Mouse (Mus musculus): Measurements from ENCODE around the gene Rufy4. TPM values are rescaled to one million over a fixed set of nuclear protein-coding genes. Genes with fewer than 3 reads are reported as not detected.
A peak's percentile ranks its signal among the peaks of the same experiment; 100 is the strongest.

Rufy4 gene
- 0.22 and 0.23 TPM in 2 replicates for polyA plus RNA-seq (2015; fragmentation: Nextera tagmentation; extraction: Ambion mirVana)

DNA sequence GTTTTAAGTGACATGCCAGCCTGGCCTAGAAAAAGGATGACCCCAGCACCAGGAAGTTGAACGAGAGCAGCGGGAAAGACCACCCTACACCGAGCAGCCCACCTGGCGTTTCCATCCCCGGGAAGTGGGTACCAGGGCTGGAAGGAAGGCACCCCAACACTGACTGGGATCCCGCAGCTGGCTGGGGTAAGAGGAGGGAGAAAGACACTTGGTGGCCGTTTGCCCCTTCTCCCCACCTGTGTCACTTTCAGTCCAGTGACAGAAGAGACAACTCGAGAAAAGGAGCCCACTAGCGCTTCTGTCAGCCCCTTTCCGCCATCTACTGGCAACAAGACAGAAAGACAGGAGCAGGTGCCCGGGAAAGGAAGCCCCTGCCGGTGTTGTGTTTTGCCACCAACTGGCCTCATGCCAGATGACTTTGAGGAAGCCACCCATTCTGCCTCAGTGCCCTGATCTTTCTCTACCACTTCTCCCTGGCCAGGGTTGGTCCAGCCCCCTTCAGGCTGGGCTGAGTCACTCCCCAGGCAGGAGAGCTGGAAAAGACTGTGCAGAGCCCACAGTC is at the start of gene Rufy4:
Gene Rufy4, plus strand, starts transcription at position 551 of the 562 bp plus-strand sequence.
- 0% methylated on average over 12 of the region's 12 CpGs for WGBS

DNA sequence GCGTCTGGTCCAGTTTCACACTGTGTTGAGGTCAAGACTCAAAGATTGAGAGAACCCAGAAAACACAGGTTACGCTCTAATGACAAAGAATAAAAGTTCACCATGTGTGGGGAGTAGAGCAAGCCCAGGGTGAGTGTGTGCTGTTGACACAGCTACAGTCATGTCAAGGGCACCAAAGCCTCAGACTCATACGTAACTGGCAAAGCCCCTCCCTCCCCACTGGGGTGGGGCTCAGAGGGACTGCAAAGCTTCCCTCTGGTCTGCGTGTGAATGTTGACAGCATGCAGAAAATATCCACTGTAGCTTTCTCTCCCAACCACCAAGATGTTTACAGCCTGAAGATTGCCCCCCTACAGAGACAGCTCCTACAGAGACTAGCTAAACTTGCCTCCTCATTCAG is 49.1 kb upstream of the Rufy4 start:
- ATAC-seq (ENCODE audit: insufficient number of reproducible peaks, insufficient read depth, low FRiP score, low TSS enrichment, low read depth): no peak
- Histone ChIP-seq H3K9ac (no peak overlapping the region), H3K36me3 (peaks cover 34% of the 10 kb centered on the region), H3K27me3 (no peaks in the 10 kb centered on the region), H3K4me2 (no peak overlapping the region), H3K4me3 (no peak overlapping the region), H3K9me3 (no peaks in the 10 kb centered on the region), H3K4me1 (peaks cover under 1% of the 10 kb centered on the region; the same call in 1 of the 2 replicates), H3K27ac (no peak overlapping the region)
- WGBS: 80% methylated on average over 4 of the region's 4 CpGs

More for the DNA sequence above, at the start of gene Rufy4:
- no peak for ATAC-seq (ENCODE audit: insufficient number of reproducible peaks, insufficient read depth, low FRiP score, low TSS enrichment, low read depth)
- no peak within 1 kb of the TSS for H3K27ac ChIP-seq
- H3K4me3 ChIP-seq: peak within 1 kb of the TSS; percentile 60
- no peaks in the 10 kb centered on the region for H3K9me3 ChIP-seq
- no peaks in the 10 kb centered on the region for H3K36me3 ChIP-seq
- H3K4me1 ChIP-seq: peaks cover 18% of the 10 kb centered on the region
- peak within 1 kb of the TSS; percentile 80 for H3K9ac ChIP-seq
- peak within 1 kb of the TSS; percentile 86 for H3K4me2 ChIP-seq
- peaks cover 40% of the 10 kb centered on the region for H3K27me3 ChIP-seq

DNA sequence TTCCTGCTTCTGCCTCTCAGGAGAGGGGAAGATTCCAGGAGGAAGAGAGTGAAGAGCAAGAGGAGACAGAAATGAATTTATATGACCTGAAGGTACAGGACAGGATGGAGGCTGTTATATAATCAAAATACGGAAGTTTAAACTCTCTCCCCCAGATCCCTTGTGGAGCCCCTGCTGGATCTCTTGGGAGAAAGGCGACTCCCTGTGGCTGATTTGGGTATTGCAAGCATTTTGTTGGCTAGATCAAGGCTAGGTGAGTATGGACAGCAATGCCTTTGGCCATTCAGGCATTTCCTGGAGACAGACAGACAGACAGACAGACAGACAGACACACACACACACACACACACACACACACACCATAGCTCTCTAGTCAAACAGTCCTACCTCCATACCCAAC is 48.0 kb upstream of the Rufy4 start:
- ATAC-seq (ENCODE audit: insufficient number of reproducible peaks, insufficient read depth, low FRiP score, low TSS enrichment, low read depth): no peak
- H3K4me2 ChIP-seq: no peak overlapping the region
- no peak overlapping the region for H3K4me3 ChIP-seq
- H3K9me3 ChIP-seq: no peaks in the 10 kb centered on the region
- peaks cover 34% of the 10 kb centered on the region for H3K36me3 ChIP-seq
- H3K27ac ChIP-seq: no peak overlapping the region
- no peaks in the 10 kb centered on the region for H3K27me3 ChIP-seq
- peaks cover 12% of the 10 kb centered on the region for H3K4me1 ChIP-seq
- WGBS: 5% methylated on average over 2 of the region's 2 CpGs
- H3K9ac ChIP-seq: 0 out of 2 replicates have a peak overlapping the region, but pooled peaks have one; percentile 32

DNA sequence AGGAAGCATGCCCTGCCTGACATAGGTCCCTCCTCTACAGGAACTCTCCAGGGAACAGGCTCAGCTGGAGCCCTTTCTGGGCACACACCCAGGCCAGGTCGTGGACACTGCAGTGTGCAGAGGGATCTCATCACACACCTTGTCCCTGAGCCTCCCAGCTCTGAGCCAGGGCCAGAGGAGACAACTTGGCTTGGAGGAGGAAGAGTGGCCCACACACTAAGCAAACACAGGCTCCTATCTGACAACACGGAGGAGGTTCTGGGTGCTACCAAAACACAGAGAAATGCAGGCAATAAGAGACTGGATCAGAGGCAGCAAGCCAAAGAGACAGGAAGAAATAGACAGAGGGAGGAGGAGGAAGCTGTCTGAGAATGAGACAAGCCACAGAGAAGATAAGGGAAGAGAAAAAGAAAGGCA is 43.8 kb upstream of the Rufy4 start:
- Histone ChIP-seq H3K27me3 (no peaks in the 10 kb centered on the region), H3K9me3 (no peaks in the 10 kb centered on the region), H3K4me3 (no peak overlapping the region), H3K36me3 (peaks cover 15% of the 10 kb centered on the region; the same call in 1 of the 2 replicates), H3K4me2 (no peak overlapping the region), H3K9ac (no peak overlapping the region), H3K27ac (no peak overlapping the region), H3K4me1 (peaks cover 47% of the 10 kb centered on the region)
- 47% methylated on average over 2 of the region's 2 CpGs for WGBS
- ATAC-seq (ENCODE audit: insufficient number of reproducible peaks, insufficient read depth, low FRiP score, low TSS enrichment, low read depth): no peak

DNA sequence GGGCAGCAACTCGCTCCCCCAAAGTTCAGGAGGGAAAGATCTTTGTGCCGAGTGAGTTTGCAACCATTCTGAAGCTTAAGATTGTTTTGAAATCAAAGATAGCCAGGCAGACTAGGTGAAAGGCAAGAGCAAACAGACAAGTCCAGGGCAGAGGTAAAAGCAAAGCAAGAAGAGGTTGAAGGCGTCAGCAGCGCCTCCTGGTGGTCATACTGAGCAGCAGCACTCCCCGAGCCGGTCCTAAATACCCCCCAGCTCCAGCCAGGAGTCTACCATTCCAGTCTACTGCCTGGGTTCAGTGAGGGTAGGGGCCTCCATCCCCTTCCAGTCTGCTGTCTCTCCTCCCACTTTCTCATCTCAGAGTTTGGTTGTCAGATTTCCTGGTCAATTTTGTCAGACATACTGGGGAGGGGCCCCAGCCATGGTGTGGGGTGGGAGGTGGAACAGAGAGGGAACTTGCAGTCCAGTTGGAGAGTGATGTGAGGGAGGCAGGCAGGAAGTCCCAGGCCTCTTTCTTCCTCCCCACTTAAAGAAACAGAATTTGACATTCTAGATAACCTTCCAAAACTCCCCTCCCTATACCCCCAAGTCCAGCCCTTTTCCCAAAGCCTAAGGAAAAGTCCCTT is 42.4 kb upstream of the Rufy4 start:
- no peak overlapping the region for H3K27ac ChIP-seq

DNA sequence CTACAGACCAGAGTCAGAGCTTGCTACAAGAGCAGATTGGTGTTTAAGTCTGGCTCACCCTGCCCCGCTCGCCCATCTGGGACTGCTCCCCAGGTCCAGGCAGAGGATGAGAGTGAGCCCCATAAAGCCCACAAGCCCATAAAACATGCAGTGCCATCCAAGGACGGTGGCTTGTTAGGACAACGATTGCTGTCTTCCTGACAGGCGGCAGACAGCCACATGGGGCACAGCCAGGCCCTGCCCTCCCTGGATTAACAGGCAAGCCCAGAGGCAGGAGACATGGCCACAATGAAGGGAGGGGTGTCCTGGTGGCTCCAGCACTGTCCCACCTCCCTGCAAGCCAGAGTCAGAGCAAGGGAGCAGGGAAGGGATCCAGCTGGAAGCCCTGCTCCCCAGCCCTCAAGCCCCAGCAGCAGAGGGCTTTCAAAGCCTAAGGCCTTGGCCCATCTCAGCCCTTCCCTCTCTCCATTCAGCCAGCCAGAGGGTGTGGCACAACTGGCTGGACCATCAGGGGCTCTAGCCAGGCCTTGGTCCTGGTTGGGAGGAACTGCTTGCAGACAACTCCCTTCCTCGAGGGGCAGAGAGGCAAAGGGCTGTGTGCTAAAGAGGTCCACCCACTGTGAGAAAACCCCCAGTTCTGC is 41.2 kb upstream of the Rufy4 start:
- WGBS: 62% methylated on average over 6 of the region's 6 CpGs
- no peaks in the 10 kb centered on the region for H3K27me3 ChIP-seq
- ATAC-seq (ENCODE audit: insufficient number of reproducible peaks, insufficient read depth, low FRiP score, low TSS enrichment, low read depth): no peak
- H3K4me2 ChIP-seq: no peak overlapping the region; the same call in 1 of the 2 replicates
- H3K36me3 ChIP-seq: no peaks in the 10 kb centered on the region
- 0 out of 2 replicates have a peak overlapping the region, but pooled peaks have one; percentile 46 for H3K9ac ChIP-seq
- no peaks in the 10 kb centered on the region for H3K9me3 ChIP-seq
- peaks cover 66% of the 10 kb centered on the region for H3K4me1 ChIP-seq
- H3K4me3 ChIP-seq: no peak overlapping the region
- peak overlapping the region; percentile 66 for H3K27ac ChIP-seq

More for the DNA sequence above, 42.4 kb upstream of the Rufy4 start:
- Histone ChIP-seq H3K27me3 (no peaks in the 10 kb centered on the region), H3K4me3 (no peak overlapping the region), H3K4me2 (no peak overlapping the region), H3K9ac (no peak overlapping the region), H3K9me3 (no peaks in the 10 kb centered on the region), H3K36me3 (peaks cover 11% of the 10 kb centered on the region; the same call in 1 of the 2 replicates), H3K4me1 (peaks cover 54% of the 10 kb centered on the region)
- WGBS: 11% methylated on average over 6 of the region's 6 CpGs
- ATAC-seq (ENCODE audit: insufficient number of reproducible peaks, insufficient read depth, low FRiP score, low TSS enrichment, low read depth): no peak

DNA sequence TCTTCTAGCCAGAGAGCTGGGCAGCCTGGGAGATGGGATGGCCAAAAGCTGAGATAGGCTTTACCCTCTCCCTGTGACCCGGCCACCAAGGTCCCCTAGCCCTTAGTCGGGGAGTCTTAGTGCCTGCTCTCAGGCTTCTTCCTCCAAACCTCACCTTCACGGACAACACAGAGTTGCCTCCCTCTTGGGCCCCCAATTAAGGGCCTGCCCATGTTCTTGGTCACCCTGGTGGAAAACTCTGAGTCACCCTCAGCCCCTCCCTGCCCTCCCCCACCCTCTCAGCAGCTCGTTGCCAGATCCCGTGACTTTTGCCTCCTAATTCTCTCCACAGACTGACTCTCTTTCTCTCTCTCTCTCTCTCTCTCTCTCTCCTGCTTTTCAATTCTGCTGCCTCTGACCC is 40.6 kb upstream of the Rufy4 start:
- WGBS: 54% methylated on average over 5 of the region's 5 CpGs
- H3K27ac ChIP-seq: peak overlapping the region; percentile 66; the same call in 1 of the 2 replicates
- ATAC-seq (ENCODE audit: insufficient number of reproducible peaks, insufficient read depth, low FRiP score, low TSS enrichment, low read depth): no peak
- no peaks in the 10 kb centered on the region for H3K27me3 ChIP-seq
- H3K36me3 ChIP-seq: no peaks in the 10 kb centered on the region
- H3K4me1 ChIP-seq: peaks cover 72% of the 10 kb centered on the region
- H3K9me3 ChIP-seq: no peaks in the 10 kb centered on the region
- no peak overlapping the region for H3K9ac ChIP-seq
- no peak overlapping the region for H3K4me2 ChIP-seq
- H3K4me3 ChIP-seq: no peak overlapping the region

DNA sequence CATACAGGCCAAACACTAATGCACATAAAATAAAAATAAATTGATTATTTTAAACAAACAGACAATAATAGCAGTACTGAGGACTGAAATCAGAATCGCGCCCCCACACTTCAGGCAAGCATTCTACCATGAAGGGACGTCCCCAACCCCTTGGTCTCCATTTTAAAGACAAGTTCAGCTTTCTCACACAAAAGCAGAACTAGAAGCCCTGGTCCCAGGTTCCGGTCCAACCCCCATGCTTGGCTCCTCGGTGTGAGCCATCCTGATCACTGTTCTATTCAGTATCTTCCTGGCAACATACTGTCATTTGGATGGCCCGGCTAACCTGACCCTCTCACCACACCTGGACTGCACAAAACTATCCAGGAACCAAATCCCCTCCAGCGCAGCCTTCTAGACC is 39.8 kb upstream of the Rufy4 start:
- WGBS: 89% methylated on average over 7 of the region's 7 CpGs
- Histone ChIP-seq H3K4me1 (peaks cover 80% of the 10 kb centered on the region), H3K4me2 (no peak overlapping the region), H3K27me3 (no peaks in the 10 kb centered on the region), H3K4me3 (no peak overlapping the region), H3K27ac (no peak overlapping the region), H3K36me3 (no peaks in the 10 kb centered on the region), H3K9ac (no peak overlapping the region), H3K9me3 (no peaks in the 10 kb centered on the region)
- no peak for ATAC-seq (ENCODE audit: insufficient number of reproducible peaks, insufficient read depth, low FRiP score, low TSS enrichment, low read depth)

DNA sequence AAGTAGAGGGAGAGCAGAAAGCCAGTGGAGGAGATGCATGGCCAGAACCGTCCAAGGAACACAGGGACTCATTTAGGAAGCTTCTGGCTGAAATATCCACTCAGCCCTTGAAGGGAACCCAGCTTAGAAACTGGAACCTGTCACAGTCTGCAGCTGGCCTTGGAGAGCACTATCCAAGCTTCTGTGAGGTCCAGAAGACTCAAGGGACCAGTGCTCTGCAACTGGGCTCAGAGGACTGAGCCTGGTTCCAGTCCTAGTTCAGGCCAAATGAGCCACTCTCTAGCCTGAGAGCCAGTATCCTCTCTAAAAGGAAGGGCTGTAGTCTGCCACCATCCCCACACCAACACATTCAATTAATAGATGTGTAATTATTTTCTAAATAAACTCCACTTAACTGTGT is 36.8 kb upstream of the Rufy4 start:
- no peaks in the 10 kb centered on the region for H3K36me3 ChIP-seq
- 71% methylated on average over 1 of the region's 1 CpGs for WGBS
- H3K4me3 ChIP-seq: peak overlapping the region; percentile 55
- H3K27me3 ChIP-seq: no peaks in the 10 kb centered on the region
- peaks cover 85% of the 10 kb centered on the region for H3K4me1 ChIP-seq
- H3K9ac ChIP-seq: peak overlapping the region; percentile 49; the same call in 1 of the 2 replicates
- H3K9me3 ChIP-seq: no peaks in the 10 kb centered on the region
- H3K27ac ChIP-seq: no peak overlapping the region
- peak overlapping the region; percentile 83 for H3K4me2 ChIP-seq
- no peak for ATAC-seq (ENCODE audit: insufficient number of reproducible peaks, insufficient read depth, low FRiP score, low TSS enrichment, low read depth)

DNA sequence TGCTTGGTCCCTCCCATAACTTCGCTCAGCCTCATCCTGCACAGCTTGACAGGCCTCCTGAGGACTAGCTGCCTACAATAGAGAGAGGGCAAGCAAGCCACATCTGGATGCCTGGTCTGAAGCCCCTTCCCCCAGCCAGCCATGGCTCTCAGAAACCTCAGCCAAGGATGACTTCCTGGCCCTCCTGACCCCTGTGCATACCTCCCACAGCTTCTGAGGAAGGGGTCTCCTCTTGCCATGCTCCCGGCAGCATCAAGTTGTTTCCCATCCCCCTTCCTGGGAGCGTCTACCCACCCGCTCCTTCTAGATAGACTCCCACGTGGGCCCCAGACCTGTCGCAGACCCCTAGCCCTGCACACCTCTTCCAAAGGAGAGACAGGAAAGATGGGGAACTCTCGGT is 35.0 kb upstream of the Rufy4 start:
- Histone ChIP-seq H3K27ac (peak overlapping the region; percentile 100), H3K36me3 (no peaks in the 10 kb centered on the region), H3K27me3 (no peaks in the 10 kb centered on the region), H3K9me3 (no peaks in the 10 kb centered on the region), H3K4me3 (peak overlapping the region; percentile 55), H3K9ac (peak overlapping the region; percentile 78), H3K4me2 (peak overlapping the region; percentile 83), H3K4me1 (peaks cover 78% of the 10 kb centered on the region)
- WGBS: 16% methylated on average over 7 of the region's 7 CpGs
- ATAC-seq (ENCODE audit: insufficient number of reproducible peaks, insufficient read depth, low FRiP score, low TSS enrichment, low read depth): no peak

DNA sequence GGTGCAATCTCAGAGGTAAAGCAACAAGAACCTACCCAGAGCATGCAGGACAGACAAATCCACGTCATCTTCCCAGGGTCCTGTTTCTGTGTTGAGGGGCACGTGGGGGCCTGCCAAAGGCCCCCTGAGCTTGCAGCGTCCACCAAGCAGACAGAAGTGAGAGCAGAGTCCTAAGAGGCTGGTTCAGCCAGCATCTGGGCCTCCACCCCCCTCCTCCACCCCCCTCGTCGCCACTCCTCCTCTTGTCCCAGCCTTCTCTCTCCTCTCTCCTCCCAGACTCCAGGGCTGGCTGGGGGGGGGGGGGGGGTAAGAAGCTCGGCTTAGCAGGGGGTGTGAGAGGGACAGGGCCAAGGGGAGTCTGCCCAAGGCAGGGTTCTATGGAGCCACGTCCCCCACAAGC is 34.2 kb upstream of the Rufy4 start:
- H3K9me3 ChIP-seq: no peaks in the 10 kb centered on the region
- H3K4me1 ChIP-seq: peaks cover 83% of the 10 kb centered on the region
- peak overlapping the region; percentile 100 for H3K27ac ChIP-seq
- peaks cover 7% of the 10 kb centered on the region; the same call in 1 of the 2 replicates for H3K27me3 ChIP-seq
- H3K9ac ChIP-seq: peak overlapping the region; percentile 78
- ATAC-seq (ENCODE audit: insufficient number of reproducible peaks, insufficient read depth, low FRiP score, low TSS enrichment, low read depth): peak; percentile 70
- WGBS: 9% methylated on average over 6 of the region's 7 CpGs
- H3K4me3 ChIP-seq: peak overlapping the region; percentile 55
- peak overlapping the region; percentile 83 for H3K4me2 ChIP-seq
- no peaks in the 10 kb centered on the region for H3K36me3 ChIP-seq

All from embryonic facial prominence, embryonic 13.5 days (tissue).